Mouse (Mus musculus) heart, embryonic 11.5 days (tissue): ENCODE measurements around the gene Malrd1. TPM values are rescaled to one million over a fixed set of nuclear protein-coding genes. Genes with fewer than 3 reads are reported as not detected.

Source experiments
- ATAC-seq: fragments of 200-750 bp; cut with Nextera tagmentation; replicated peaks from 2 replicates; pipeline ENCODE4 v1.8.0; 2017; ENCODE audit warnings: moderate library complexity; ENCODE audit not compliant: insufficient number of reproducible peaks, low FRiP score, low TSS enrichment
- H3K27ac ChIP-seq: fragments of 300-500 bp; sonication (generic); 2 replicates; pipeline ENCODE4 v1.5.1; 2014; ENCODE audit warnings: mild to moderate bottlenecking, low read depth, low read length
- H3K27me3 ChIP-seq: fragments of 300-500 bp; sonication (generic); 2 replicates; pipeline ENCODE4 v1.6.1; 2014; ENCODE audit warnings: mild to moderate bottlenecking, low read length, mixed read lengths; ENCODE audit not compliant: control insufficient read depth, insufficient read depth
- H3K36me3 ChIP-seq: fragments of 300-500 bp; sonication (generic); 2 replicates; pipeline ENCODE4 v1.6.1; 2014; ENCODE audit warnings: mild to moderate bottlenecking, low read length, moderate library complexity, mixed read lengths; ENCODE audit not compliant: control insufficient read depth, insufficient read depth
- H3K4me1 ChIP-seq: fragments of 300-500 bp; sonication (generic); 2 replicates; pipeline ENCODE4 v1.6.1; 2014; ENCODE audit warnings: low read length; ENCODE audit not compliant: control insufficient read depth, insufficient read depth
- H3K4me2 ChIP-seq: fragments of 300-500 bp; sonication (generic); 2 replicates; pipeline ENCODE4 v1.6.1; 2014; ENCODE audit warnings: mild to moderate bottlenecking, moderate library complexity
- H3K4me3 ChIP-seq: fragments of 300-500 bp; sonication (generic); 2 replicates; pipeline ENCODE4 v1.5.1; 2014; ENCODE audit warnings: low read depth, low read length
- H3K9ac ChIP-seq: fragments of 300-500 bp; sonication (generic); 2 replicates; pipeline ENCODE4 v1.6.1; 2014; ENCODE audit warnings: mild to moderate bottlenecking, low read depth, low read length, moderate library complexity
- H3K9me3 ChIP-seq: fragments of 300-500 bp; sonication (generic); replicated peaks from 2 replicates; pipeline ENCODE4 v1.6.1; 2016; ENCODE audit warnings: low read length; ENCODE audit not compliant: control insufficient read depth
- WGBS: fragments of 180-500 bp; shearing (Covaris S2); extraction: QIAGEN DNeasy Blood & Tissue Kit; methylation state at CpG from one replicate; pipeline ENCODE4 v1.1.7; 2014; ENCODE audit not compliant: insufficient replicate concordance; 5-methylcytosine and 5-hydroxymethylcytosine counted together
- polyA plus RNA-seq: library from polyadenylated mRNA; unstranded; fragments of >200 nt; fragmentation: Nextera tagmentation; extraction: Ambion mirVana; gene quantifications from 2 replicates; pipeline ENCODE4 v1.2.1, GENCODE M21; 2014

The Malrd1 gene
- polyA plus RNA-seq, 1 experiment from 2014 or later, result not detected

GRCm38 (mm10) chr2:16147999-16148398, 621.7 kb downstream of the Malrd1 start:
- ATAC-seq, result no peak
- WGBS, result 39% methylated on average over 1 of the region's 1 CpGs

GRCm38 (mm10) chr2:16152623-16153022, 626.3 kb downstream of the Malrd1 start:
- no peak for ATAC-seq
- Histone ChIP-seq H3K4me2 (no peak overlapping the region), H3K36me3 (no peaks in the 10 kb centered on the region), H3K27ac (no peak overlapping the region), H3K27me3 (no peaks in the 10 kb centered on the region), H3K9me3 (no peaks in the 10 kb centered on the region), H3K4me3 (no peak overlapping the region), H3K4me1 (no peaks in the 10 kb centered on the region), H3K9ac (no peak overlapping the region)

More at GRCm38 (mm10) chr2:16147999-16148398, 621.7 kb downstream of the Malrd1 start:
- H3K27me3 ChIP-seq, result no peaks in the 10 kb centered on the region
- H3K4me1 ChIP-seq, result no peaks in the 10 kb centered on the region
- H3K9me3 ChIP-seq, result no peaks in the 10 kb centered on the region
- no peak overlapping the region for H3K4me3 ChIP-seq
- no peak overlapping the region for H3K27ac ChIP-seq
- no peaks in the 10 kb centered on the region for H3K36me3 ChIP-seq
- H3K4me2 ChIP-seq, result no peak overlapping the region
- H3K9ac ChIP-seq, result no peak overlapping the region

- Histone ChIP-seq H3K4me1 (no peaks in the 10 kb centered on the region), H3K27ac (no peak overlapping the region), H3K27me3 (no peaks in the 10 kb centered on the region), H3K9me3 (no peaks in the 10 kb centered on the region), H3K9ac (no peak overlapping the region), H3K36me3 (no peaks in the 10 kb centered on the region), H3K4me3 (no peak overlapping the region), H3K4me2 (no peak overlapping the region)
- ATAC-seq, result no peak
- WGBS, result 73% methylated on average over 5 of the region's 5 CpGs
These were observed 637.1 kb downstream of the Malrd1 start for GRCm38 (mm10) chr2:16163246-16163989.

GRCm38 (mm10) chr2:16168611-16169010, 642.3 kb downstream of the Malrd1 start:
- Histone ChIP-seq H3K4me1 (no peaks in the 10 kb centered on the region), H3K9ac (no peak overlapping the region)

GRCm38 (mm10) chr2:16172086-16172485, 645.8 kb downstream of the Malrd1 start:
- H3K9me3 ChIP-seq, result no peaks in the 10 kb centered on the region
- no peak overlapping the region for H3K4me2 ChIP-seq
- no peak overlapping the region for H3K9ac ChIP-seq
- H3K4me1 ChIP-seq, result no peaks in the 10 kb centered on the region
- H3K27ac ChIP-seq, result no peak overlapping the region
- no peaks in the 10 kb centered on the region for H3K27me3 ChIP-seq
- no peaks in the 10 kb centered on the region for H3K36me3 ChIP-seq
- H3K4me3 ChIP-seq, result no peak overlapping the region
- no peak for ATAC-seq

More at GRCm38 (mm10) chr2:16168611-16169010, 642.3 kb downstream of the Malrd1 start:
- H3K9me3 ChIP-seq, result no peaks in the 10 kb centered on the region
- H3K36me3 ChIP-seq, result no peaks in the 10 kb centered on the region
- WGBS, result 59% methylated on average over 2 of the region's 2 CpGs
- H3K27me3 ChIP-seq, result no peaks in the 10 kb centered on the region
- H3K4me2 ChIP-seq, result no peak overlapping the region
- no peak overlapping the region for H3K4me3 ChIP-seq
- H3K27ac ChIP-seq, result no peak overlapping the region
- ATAC-seq, result no peak

GRCm38 (mm10) chr2:16173355-16173754, 647.1 kb downstream of the Malrd1 start:
- Histone ChIP-seq H3K4me3 (no peak overlapping the region), H3K4me2 (no peak overlapping the region), H3K27ac (no peak overlapping the region), H3K36me3 (no peaks in the 10 kb centered on the region), H3K9ac (no peak overlapping the region), H3K27me3 (no peaks in the 10 kb centered on the region), H3K9me3 (no peaks in the 10 kb centered on the region), H3K4me1 (no peaks in the 10 kb centered on the region)
- ATAC-seq, result no peak
- 28% methylated on average over 2 of the region's 2 CpGs for WGBS

GRCm38 (mm10) chr2:16182140-16182539, 655.9 kb downstream of the Malrd1 start:
- 74% methylated on average over 2 of the region's 2 CpGs for WGBS

GRCm38 (mm10) chr2:16183158-16183557, 656.9 kb downstream of the Malrd1 start:
- Histone ChIP-seq H3K27me3 (no peaks in the 10 kb centered on the region), H3K36me3 (no peaks in the 10 kb centered on the region), H3K9me3 (no peaks in the 10 kb centered on the region), H3K4me3 (no peak overlapping the region), H3K9ac (no peak overlapping the region), H3K4me2 (no peak overlapping the region), H3K27ac (no peak overlapping the region), H3K4me1 (no peaks in the 10 kb centered on the region)
- 70% methylated on average over 2 of the region's 2 CpGs for WGBS
- ATAC-seq, result no peak

More at GRCm38 (mm10) chr2:16182140-16182539, 655.9 kb downstream of the Malrd1 start:
- Histone ChIP-seq H3K27ac (no peak overlapping the region), H3K4me1 (no peaks in the 10 kb centered on the region), H3K36me3 (no peaks in the 10 kb centered on the region), H3K4me2 (no peak overlapping the region), H3K27me3 (no peaks in the 10 kb centered on the region), H3K9me3 (no peaks in the 10 kb centered on the region), H3K4me3 (no peak overlapping the region), H3K9ac (no peak overlapping the region)
- ATAC-seq, result no peak

GRCm38 (mm10) chr2:16210016-16210415, 683.7 kb downstream of the Malrd1 start:
- Histone ChIP-seq H3K4me2 (no peak overlapping the region), H3K36me3 (no peaks in the 10 kb centered on the region), H3K9me3 (no peaks in the 10 kb centered on the region), H3K4me3 (no peak overlapping the region), H3K4me1 (no peaks in the 10 kb centered on the region), H3K27ac (no peak overlapping the region), H3K9ac (no peak overlapping the region), H3K27me3 (no peaks in the 10 kb centered on the region)
- WGBS, result 70% methylated on average over 2 of the region's 2 CpGs
- no peak for ATAC-seq
